Mouse (Mus musculus) urinary bladder, postnatal 14 days (tissue): ENCODE results near the gene Tmem248.
"Not testable (repeated sequence)": the region's sequence is repeated elsewhere in the genome, so short reads cannot be mapped to it uniquely, and the experiment has no call there.

Experiments
- DNase-seq: peaks from one replicate; pipeline ENCODE4 v3.0.0; 2021; ENCODE audit warnings: low spot score

The Tmem248 gene

GRCm38 (mm10) chr5:130203948-130204347 lies 12.9 kb upstream of the Tmem248 start:
- DNase-seq = peak; percentile 65

DNA sequence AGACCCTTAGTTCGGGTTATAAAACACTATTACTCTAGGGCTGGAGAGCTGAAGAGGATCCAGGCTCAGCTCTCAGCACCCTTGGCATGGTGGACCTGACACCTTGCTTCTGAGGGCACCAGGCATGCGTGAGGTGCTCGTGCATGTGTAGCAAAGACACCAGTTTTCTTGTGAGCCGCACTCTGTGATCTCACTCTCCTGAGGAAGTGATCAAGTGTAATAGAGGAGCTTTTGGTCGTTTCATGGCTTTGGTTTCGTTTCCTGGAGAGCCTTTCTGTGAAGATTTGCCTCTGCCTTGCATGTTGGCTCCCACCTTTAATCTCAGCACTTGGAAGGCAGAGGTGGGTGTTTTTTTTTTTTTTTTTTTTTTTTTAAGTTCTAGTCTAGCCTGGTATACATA lies 12.3 kb upstream of the Tmem248 start:
- DNase-seq = no peak

GRCm38 (mm10) chr5:130205441-130206023 lies 11.3 kb upstream of the Tmem248 start:
- DNase-seq = no peak

- no peak for DNase-seq
These were observed 9.6 kb upstream of the Tmem248 start for GRCm38 (mm10) chr5:130207299-130207698.

- DNase-seq = no peak
These were observed 3.9 kb upstream of the Tmem248 start for GRCm38 (mm10) chr5:130212956-130213355.

DNA sequence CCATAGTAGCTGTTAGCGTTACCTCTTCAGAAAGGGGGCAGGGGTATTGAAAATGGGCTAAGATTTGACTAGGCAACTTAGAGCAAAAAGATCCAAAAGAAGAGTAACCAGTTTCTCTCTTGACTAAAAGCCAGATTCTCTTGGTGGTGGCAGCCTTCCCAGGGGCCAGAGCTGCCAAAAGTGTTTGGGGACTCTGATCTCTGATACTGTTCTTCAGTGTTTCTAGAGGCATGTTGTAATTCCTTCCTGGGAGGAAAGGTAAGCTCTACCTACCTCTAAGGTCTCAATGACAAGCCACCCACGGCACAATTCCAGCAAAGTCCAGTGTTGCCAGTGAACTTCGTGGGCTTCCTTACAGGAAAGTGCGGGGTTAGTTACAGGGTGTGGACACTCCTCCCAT lies 525 bp downstream of the Tmem248 start:
- no peak for DNase-seq

- no peak for DNase-seq
These were observed 1.5 kb downstream of the Tmem248 start for GRCm38 (mm10) chr5:130218336-130218735.

DNA sequence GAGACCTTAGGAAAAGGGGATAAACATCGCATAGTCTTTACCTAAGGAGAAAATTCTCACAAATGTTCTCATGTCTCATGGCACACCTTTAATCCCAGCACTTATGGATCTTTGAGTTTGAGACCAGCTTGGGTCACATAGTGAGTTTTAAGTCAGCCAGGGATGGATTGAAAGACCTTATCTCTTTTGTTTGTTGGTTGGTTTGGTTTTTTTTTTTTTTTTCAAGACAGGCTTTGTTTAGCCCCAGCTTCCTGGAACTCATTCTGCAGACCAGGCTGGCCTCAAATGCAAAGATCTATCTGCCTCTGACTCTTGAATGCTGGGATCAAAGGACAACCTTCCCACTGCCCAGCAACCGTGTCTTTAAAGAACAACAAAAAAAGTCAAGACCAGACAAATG lies 4.4 kb downstream of the Tmem248 start:
- DNase-seq = no peak

GRCm38 (mm10) chr5:130221760-130222145 lies 4.9 kb downstream of the Tmem248 start:
- DNase-seq = no peak

- DNase-seq = peak; percentile 93
These were observed 5.5 kb downstream of the Tmem248 start for GRCm38 (mm10) chr5:130222146-130223004.

- DNase-seq = no peak
These were observed 9.9 kb downstream of the Tmem248 start for GRCm38 (mm10) chr5:130226790-130227189.

DNA sequence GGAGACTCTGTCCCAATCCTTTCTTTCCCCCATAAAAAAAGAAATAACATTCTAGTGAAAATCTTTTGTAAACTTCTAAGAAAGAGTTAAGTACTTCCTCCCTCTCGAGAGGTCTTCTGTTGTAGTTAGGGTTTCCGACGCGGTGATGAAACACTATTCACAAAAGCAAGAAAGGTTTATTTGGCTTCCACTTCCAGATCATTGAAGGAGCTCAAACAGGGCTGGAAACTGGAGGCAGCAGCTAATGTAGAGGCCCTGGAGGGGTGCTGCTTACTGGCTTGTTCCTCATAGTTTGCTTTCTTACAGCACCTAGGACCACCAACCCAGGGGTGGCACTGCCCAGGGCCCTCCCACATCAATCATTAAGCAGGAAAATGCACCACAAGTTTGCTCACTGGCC lies 11.2 kb downstream of the Tmem248 start:
- no peak for DNase-seq

GRCm38 (mm10) chr5:130236302-130236701 lies 19.4 kb downstream of the Tmem248 start:
- DNase-seq = no peak

- no peak for DNase-seq
These were observed 22.4 kb downstream of the Tmem248 start for GRCm38 (mm10) chr5:130239236-130239635.

GRCm38 (mm10) chr5:130239856-130240255 lies 23.0 kb downstream of the Tmem248 start:
- DNase-seq = no peak

DNA sequence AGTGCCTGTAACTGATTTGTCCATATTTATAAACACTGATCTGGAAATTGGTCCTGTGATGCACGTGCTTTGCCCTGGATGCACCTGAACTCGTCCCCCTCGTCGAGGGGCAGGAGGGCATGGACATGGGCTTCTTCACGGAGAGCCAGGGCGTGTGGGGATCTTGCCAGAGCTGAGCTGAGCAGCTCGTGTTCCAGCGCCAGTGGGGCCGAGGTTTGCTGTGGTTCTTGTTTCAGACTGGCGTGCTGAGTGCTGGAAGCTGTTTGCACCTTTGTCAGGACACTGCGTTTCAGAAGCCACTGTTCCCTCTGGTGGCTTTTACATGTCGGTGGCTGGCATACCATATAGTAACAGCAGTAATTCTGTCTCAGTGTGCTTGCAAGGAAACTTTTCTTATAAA lies 24.5 kb downstream of the Tmem248 start:
- DNase-seq = no peak

DNA sequence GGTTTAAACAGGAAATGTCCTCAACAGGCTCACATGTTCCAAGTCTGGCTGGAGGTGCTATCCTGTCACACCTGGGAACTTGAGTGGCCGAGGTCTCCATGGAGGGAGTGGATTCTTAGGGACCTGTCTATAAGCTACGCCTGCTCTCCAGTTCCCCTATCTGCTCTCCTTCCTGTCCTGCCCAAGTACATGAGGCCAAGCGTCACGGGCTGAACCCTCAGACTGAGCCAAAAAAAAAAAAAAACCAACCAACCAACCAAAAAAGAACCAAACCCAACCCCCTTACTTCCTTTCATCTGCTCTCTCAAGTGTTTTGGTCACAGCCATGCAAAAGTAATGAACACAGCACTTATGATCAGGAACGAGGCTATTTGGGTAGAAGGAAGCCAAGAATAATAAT lies 30.9 kb downstream of the Tmem248 start:
- DNase-seq = no peak

DNA sequence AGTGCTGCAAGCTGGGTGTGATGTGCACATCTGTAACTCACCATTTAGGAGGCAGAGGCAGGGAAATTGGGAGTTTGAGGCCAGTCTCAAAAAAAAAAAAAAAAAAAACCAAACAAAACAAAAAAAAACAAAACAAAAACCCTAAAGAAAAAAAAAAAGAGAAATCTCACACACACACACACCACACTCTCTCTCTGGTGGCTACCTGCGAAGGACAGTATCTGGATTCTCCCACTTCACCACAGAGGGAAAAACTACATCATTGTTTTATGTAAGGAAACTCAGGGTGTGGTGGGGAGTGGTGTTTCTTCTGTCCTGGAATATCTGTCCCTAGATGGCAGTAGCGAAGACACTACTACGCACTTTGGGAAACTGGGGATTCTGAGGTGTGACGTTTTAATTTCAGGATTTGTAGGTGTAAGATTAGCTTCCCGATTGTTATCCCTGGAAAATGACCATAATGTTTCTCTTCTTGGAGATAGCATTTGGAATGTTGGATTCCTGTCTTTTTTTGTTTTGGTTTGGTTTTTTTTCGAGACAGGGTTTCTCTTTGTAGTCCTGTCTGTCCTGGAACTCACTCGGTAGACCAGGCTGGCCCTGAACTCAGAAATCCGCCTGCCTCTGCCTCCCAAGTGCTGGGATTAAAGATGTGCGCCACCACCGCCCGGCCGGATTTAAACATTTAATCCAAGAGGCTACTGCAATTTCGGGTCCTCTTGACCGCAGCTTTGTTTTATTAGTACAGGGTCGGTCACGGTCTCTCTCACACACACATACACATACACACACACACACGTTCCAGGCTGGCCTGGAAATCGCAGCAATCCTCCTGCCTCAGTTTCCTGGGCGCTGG lies 37.5 kb downstream of the Tmem248 start:
- DNase-seq = no peak

DNA sequence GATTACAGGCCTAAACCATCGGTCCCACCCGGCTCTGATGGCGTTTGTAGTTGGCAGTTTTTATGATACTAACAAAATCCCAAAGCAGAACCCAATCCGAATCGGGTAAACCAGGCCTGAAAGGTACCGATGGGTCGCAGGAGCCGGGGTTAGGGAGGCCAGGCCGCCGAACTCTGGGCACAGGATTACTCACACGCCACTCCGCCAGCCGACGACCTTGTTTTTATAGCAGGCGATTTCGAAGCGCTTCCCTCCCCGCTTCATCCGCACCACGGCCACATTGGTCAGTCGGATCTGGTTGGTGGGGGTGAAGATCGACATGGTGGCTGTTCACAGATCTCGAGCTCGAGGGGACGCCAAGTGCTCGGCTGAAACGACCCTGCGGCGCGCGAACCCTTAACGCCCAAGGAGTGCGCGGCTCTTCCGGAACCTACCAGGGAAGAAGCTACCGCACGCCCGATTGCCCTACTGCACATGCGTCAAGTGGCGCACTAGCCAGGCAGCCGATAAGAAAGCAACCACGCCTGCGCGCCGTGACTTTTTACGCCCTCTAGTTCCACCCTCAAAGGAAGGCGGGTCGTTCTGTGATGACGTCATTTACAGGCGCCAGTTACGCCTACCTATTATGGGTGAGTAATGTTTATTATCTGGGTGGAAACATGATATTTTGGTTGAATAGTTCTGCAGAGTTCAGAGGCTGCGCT lies 38.3 kb downstream of the Tmem248 start, which contains the start of the genes Sbds and Tyw1:
TSS of gene Sbds (minus strand) at position 514 of the 704 bp plus-strand sequence.
TSS of gene Tyw1 (plus strand) at position 603 of the 704 bp plus-strand sequence.
- DNase-seq = peak; percentile 99

DNA sequence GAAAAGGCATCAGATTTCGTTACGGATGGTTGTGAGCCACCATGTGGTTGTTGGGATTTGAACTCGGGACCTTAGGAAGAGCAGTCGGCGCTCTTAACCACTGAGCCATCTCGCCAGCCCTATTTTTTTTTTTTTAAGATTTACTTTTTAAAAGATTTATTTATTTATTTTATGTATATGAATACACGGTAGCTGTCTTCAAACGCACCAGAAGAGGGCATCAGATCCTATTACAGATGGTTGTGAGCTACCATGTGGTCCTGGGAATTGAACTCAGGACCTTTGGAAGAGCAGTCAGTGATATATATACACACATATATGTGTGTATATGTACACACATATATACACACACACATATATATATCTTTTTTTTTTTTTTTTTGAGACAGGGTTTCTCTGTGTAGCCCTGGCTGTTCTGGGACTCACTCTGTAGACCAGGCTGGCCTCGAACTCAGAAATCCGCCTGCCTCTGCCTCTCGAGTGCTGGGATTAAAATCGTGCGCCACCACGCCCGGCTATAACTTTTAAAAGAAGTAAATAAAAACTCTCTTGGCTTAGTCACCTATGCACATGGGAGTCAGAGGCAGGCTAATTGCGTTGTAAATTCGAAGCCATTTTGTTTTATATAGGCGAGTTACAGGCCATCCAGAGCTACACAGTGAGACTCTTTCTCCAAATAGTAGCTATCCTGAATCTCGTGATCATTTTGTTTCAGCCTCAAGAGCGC lies 39.1 kb downstream of the Tmem248 start:
- not testable (repeated sequence) for DNase-seq

- DNase-seq = peak; percentile 95
These were observed 39.9 kb downstream of the Tmem248 start for GRCm38 (mm10) chr5:130256678-130257271.
